ENCODE assay signal across 18 mouse cellular contexts in the genomic region with DNA sequence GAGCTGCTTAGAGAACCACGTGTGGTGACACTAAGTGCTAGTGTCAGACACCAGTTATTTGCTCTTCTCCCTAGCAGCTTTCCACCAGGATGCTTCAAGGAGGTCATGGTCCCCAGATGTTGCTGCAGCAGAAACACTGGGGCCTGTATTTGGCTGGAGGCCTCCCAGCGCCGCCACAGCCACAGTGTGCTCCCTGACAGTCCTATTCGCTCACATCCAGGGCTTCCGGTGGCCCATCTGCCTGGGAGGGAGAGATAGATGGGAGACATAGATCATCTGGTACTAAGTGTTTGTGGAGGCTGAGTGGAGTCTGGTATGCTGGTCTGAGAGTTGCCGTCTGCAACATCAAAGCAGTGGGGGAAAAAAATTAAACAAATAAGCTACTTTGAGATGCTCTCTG.
A peak's percentile ranks its signal among the peaks of the same experiment; 100 is the strongest.
DNase-seq lines count a peak whose midpoint lies in the region; ATAC-seq and TF ChIP-seq lines count a peak whose summit lies in the region.
"Had no signal": no experiment of that assay in that cellular context is flagged by ENCODE, and none has a peak within 500 bp of the region (broad histone marks: within the 10 kb centered on the region; RNA-seq: fewer than 3 reads in every experiment).

No protein-coding gene starts in this region.

- H3K4me3 ChIP-seq in intestine, embryonic 14.5 days (ENCODE audit: low read depth, low read length), result no peak overlapping the region
- no peak overlapping the region for H3K4me3 ChIP-seq in intestine, postnatal 0 days (ENCODE audit: low read depth, low read length)
- H3K4me3 ChIP-seq in lung, embryonic 15.5 days, result no peak overlapping the region
- H3K4me3 ChIP-seq in lung, postnatal 0 days (ENCODE audit: low read depth, low read length), result no peak overlapping the region
- no peak overlapping the region for H3K4me3 ChIP-seq in intestine, embryonic 15.5 days (replicated peaks)
- H3K4me3 ChIP-seq in liver, embryonic 12.5 days, result no peak overlapping the region
- H3K4me3 ChIP-seq: heart, embryonic 13.5 days; limb, embryonic 12.5 days had no signal

- TF ChIP-seq CTCF in intestine, postnatal 0 days (IDR thresholded peaks at IDR 0.05; ENCODE audit: low read depth), result no peak
- TF ChIP-seq CTCF in lung, postnatal 0 days (IDR thresholded peaks at IDR 0.05), result no peak

- 0 out of 2 replicates have a peak, but pooled peaks cover 2% of the 10 kb centered on the region for H3K9me3 ChIP-seq in intestine, embryonic 14.5 days (ENCODE audit: control insufficient read depth, low read length)
- H3K9me3 ChIP-seq in intestine, postnatal 0 days (ENCODE audit: control insufficient read depth), result no peaks in the 10 kb centered on the region
- no peaks in the 10 kb centered on the region for H3K9me3 ChIP-seq in lung, embryonic 15.5 days
- no peaks in the 10 kb centered on the region for H3K9me3 ChIP-seq in lung, postnatal 0 days (ENCODE audit: low read length)
- no peaks in the 10 kb centered on the region for H3K9me3 ChIP-seq in intestine, embryonic 15.5 days
- H3K9me3 ChIP-seq in liver, embryonic 12.5 days (replicated peaks), result no peaks in the 10 kb centered on the region
- H3K9me3 ChIP-seq: heart, embryonic 13.5 days; limb, embryonic 12.5 days had no signal

- TF ChIP-seq EP300 in lung, postnatal 0 days (IDR thresholded peaks at IDR 0.05), result no peak

- 0 out of 2 replicates have a peak overlapping the region, but pooled peaks have one; percentile 5 for H3K27ac ChIP-seq in intestine, embryonic 14.5 days (ENCODE audit: low read depth)
- H3K27ac ChIP-seq in intestine, postnatal 0 days (ENCODE audit: low read depth, low read length), result no peak overlapping the region
- no peak overlapping the region for H3K27ac ChIP-seq in lung, embryonic 15.5 days
- no peak overlapping the region for H3K27ac ChIP-seq in lung, postnatal 0 days (ENCODE audit: low read length)
- H3K27ac ChIP-seq in intestine, embryonic 15.5 days, result no peak overlapping the region
- H3K27ac ChIP-seq in liver, embryonic 12.5 days, result no peak overlapping the region
- H3K27ac ChIP-seq: heart, embryonic 13.5 days; limb, embryonic 12.5 days; liver, embryonic 14.5 days had no signal

- no peaks in the 10 kb centered on the region for H3K36me3 ChIP-seq in intestine, embryonic 14.5 days (ENCODE audit: control insufficient read depth, insufficient read depth, low read length)
- H3K36me3 ChIP-seq in intestine, postnatal 0 days (ENCODE audit: control insufficient read depth, insufficient read depth), result no peaks in the 10 kb centered on the region
- H3K36me3 ChIP-seq in lung, embryonic 15.5 days, result no peaks in the 10 kb centered on the region
- H3K36me3 ChIP-seq in lung, postnatal 0 days (ENCODE audit: insufficient read depth, low read length), result no peaks in the 10 kb centered on the region
- no peaks in the 10 kb centered on the region for H3K36me3 ChIP-seq in intestine, embryonic 15.5 days
- H3K36me3 ChIP-seq in liver, embryonic 12.5 days, result no peaks in the 10 kb centered on the region
- H3K36me3 ChIP-seq: heart, embryonic 13.5 days; limb, embryonic 12.5 days had no signal

- WGBS in intestine, embryonic 14.5 days, result 14% methylated on average over 6 of the region's 6 CpGs
- 53% methylated on average over 6 of the region's 6 CpGs for WGBS in intestine, postnatal 0 days
- 19% methylated on average over 6 of the region's 6 CpGs for WGBS in lung, embryonic 15.5 days
- 41% methylated on average over 6 of the region's 6 CpGs for WGBS in lung, postnatal 0 days
- 36% methylated on average over 6 of the region's 6 CpGs for WGBS in intestine, embryonic 15.5 days
- WGBS in liver, embryonic 12.5 days (ENCODE audit: insufficient replicate concordance), result 43% methylated on average over 6 of the region's 6 CpGs

- ATAC-seq in intestine, embryonic 14.5 days (replicated peaks; ENCODE audit: low FRiP score, low TSS enrichment, low read depth), result no peak
- ATAC-seq in intestine, postnatal 0 days, result no peak
- ATAC-seq in lung, embryonic 15.5 days (ENCODE audit: borderline replicate concordance, extremely low read depth, low FRiP score, low TSS enrichment), result peak; percentile 33; the same call in 1 of the 2 replicates
- no peak for ATAC-seq in lung, postnatal 0 days
- peak; percentile 57 for ATAC-seq in intestine, embryonic 15.5 days
- no peak for ATAC-seq in liver, embryonic 12.5 days
- ATAC-seq: forebrain, embryonic 14.5 days had no signal

- DNase-seq in intestine, embryonic 14.5 days (ENCODE audit: low spot score), result peak; percentile 64
- DNase-seq in lung, postnatal 0 days (ENCODE audit: low spot score), result no peak
- DNase-seq in embryo, embryonic 10.5 days (ENCODE audit: low spot score), result peak; percentile 33
- DNase-seq: adrenal gland, postnatal 25 days; cerebellum, adult 8-10 months; gastrocnemius, postnatal 25 days; kidney, adult 2 months; layer of hippocampus, adult 9-11 months; right cerebral cortex, adult 18-20 months; thymus, adult 2 months had no signal

- H3K27me3 ChIP-seq in intestine, embryonic 14.5 days (replicated peaks; ENCODE audit: control insufficient read depth, insufficient read depth, low read length), result no peaks in the 10 kb centered on the region
- H3K27me3 ChIP-seq in intestine, postnatal 0 days (replicated peaks; ENCODE audit: control insufficient read depth, insufficient read depth, low read length), result no peaks in the 10 kb centered on the region
- no peaks in the 10 kb centered on the region for H3K27me3 ChIP-seq in lung, embryonic 15.5 days
- H3K27me3 ChIP-seq in lung, postnatal 0 days (replicated peaks; ENCODE audit: insufficient read depth, low read length), result 0 out of 2 replicates have a peak, but pooled peaks cover 2% of the 10 kb centered on the region
- no peaks in the 10 kb centered on the region for H3K27me3 ChIP-seq in intestine, embryonic 15.5 days (replicated peaks)
- H3K27me3 ChIP-seq in liver, embryonic 12.5 days (replicated peaks), result no peaks in the 10 kb centered on the region
- H3K27me3 ChIP-seq: heart, embryonic 13.5 days had no signal

- H3K4me1 ChIP-seq in intestine, embryonic 14.5 days (replicated peaks; ENCODE audit: control insufficient read depth, insufficient read depth, low read length), result peaks cover 24% of the 10 kb centered on the region
- no peaks in the 10 kb centered on the region; the same call in 1 of the 2 replicates for H3K4me1 ChIP-seq in intestine, postnatal 0 days (replicated peaks; ENCODE audit: control insufficient read depth, insufficient read depth, low read length)
- peaks cover 33% of the 10 kb centered on the region for H3K4me1 ChIP-seq in lung, embryonic 15.5 days
- 0 out of 2 replicates have a peak, but pooled peaks cover 4% of the 10 kb centered on the region for H3K4me1 ChIP-seq in lung, postnatal 0 days (ENCODE audit: insufficient read depth, low read depth, low read length)
- peaks cover 24% of the 10 kb centered on the region for H3K4me1 ChIP-seq in intestine, embryonic 15.5 days (replicated peaks)
- no peaks in the 10 kb centered on the region for H3K4me1 ChIP-seq in liver, embryonic 12.5 days

- no peak overlapping the region for H3K9ac ChIP-seq in intestine, embryonic 14.5 days (ENCODE audit: low read length)
- H3K9ac ChIP-seq in intestine, postnatal 0 days (ENCODE audit: low read depth, low read length), result no peak overlapping the region
- H3K9ac ChIP-seq in lung, embryonic 15.5 days, result no peak overlapping the region
- H3K9ac ChIP-seq in lung, postnatal 0 days (replicated peaks; ENCODE audit: low read depth), result no peak overlapping the region
- H3K9ac ChIP-seq in intestine, embryonic 15.5 days, result no peak overlapping the region
- no peak overlapping the region for H3K9ac ChIP-seq in liver, embryonic 12.5 days
- H3K9ac ChIP-seq: heart, embryonic 13.5 days; limb, embryonic 12.5 days; liver, embryonic 14.5 days had no signal

- H3K4me2 ChIP-seq in intestine, embryonic 14.5 days (ENCODE audit: low read length), result no peak overlapping the region
- no peak overlapping the region for H3K4me2 ChIP-seq in intestine, postnatal 0 days (replicated peaks; ENCODE audit: low read depth)
- no peak overlapping the region for H3K4me2 ChIP-seq in lung, embryonic 15.5 days
- no peak overlapping the region for H3K4me2 ChIP-seq in lung, postnatal 0 days (replicated peaks; ENCODE audit: low read depth, low read length)
- H3K4me2 ChIP-seq in intestine, embryonic 15.5 days (replicated peaks), result no peak overlapping the region
- H3K4me2 ChIP-seq in liver, embryonic 12.5 days, result no peak overlapping the region
- H3K4me2 ChIP-seq: heart, embryonic 13.5 days; limb, embryonic 12.5 days had no signal

Comparison
In these comparisons a context has a peak if more than half of its experiments do, and no peak if none do; other contexts are left out.
1. ATAC-seq: peak in lung, embryonic 15.5 days (single experiment) and intestine, embryonic 15.5 days (single experiment); none in intestine, embryonic 14.5 days (single experiment), intestine, postnatal 0 days (single experiment), lung, postnatal 0 days (single experiment) and liver, embryonic 12.5 days (single experiment).